Mouse (Mus musculus) cortical plate, adult 2 months (tissue): ENCODE data around the gene Lrrc9. TPM values are rescaled to one million over a fixed set of nuclear protein-coding genes. Genes with fewer than 3 reads are reported as not detected.

Experiments used
- H3K27ac ChIP-seq: fragments of 200-500 bp; 2 replicates; pipeline ENCODE4 v1.5.1; 2012; ENCODE audit warnings: low read length, control low read depth, inconsistent platforms; ENCODE audit not compliant: insufficient read depth
- H3K4me1 ChIP-seq: fragments of 200-500 bp; 2 replicates; pipeline ENCODE4 v1.6.1; 2011; ENCODE audit warnings: low read length; ENCODE audit not compliant: control insufficient read depth, insufficient read depth
- H3K4me3 ChIP-seq: fragments of 200-500 bp; 2 replicates; pipeline ENCODE4 v1.5.1; 2011; ENCODE audit warnings: mild to moderate bottlenecking, low read length, control low read depth; ENCODE audit not compliant: insufficient read depth
- CTCF ChIP-seq: fragments of 200-500 bp; IDR thresholded peaks from 2 replicates; pipeline ENCODE4 v1.5.1; 2011; ENCODE audit warnings: mild to moderate bottlenecking, control low read depth, low read length; ENCODE audit not compliant: insufficient read depth; ENCODE audit errors: extremely low read depth
- POLR2A ChIP-seq: fragments of 200-500 bp; IDR thresholded peaks from 2 replicates; pipeline ENCODE4 v1.6.1; 2011; ENCODE audit warnings: mild to moderate bottlenecking, low read length, control low read depth; ENCODE audit not compliant: insufficient read depth; ENCODE audit errors: extremely low read depth
- polyA plus RNA-seq: library from polyadenylated mRNA; depleted of rRNA; stranded (reverse); fragments of >200 nt; gene quantifications from 2 replicates; pipeline ENCODE4 v1.2.3, GENCODE M21; 2012

The Lrrc9 gene
- polyA plus RNA-seq, 1 experiment, result 0.79 TPM

DNA sequence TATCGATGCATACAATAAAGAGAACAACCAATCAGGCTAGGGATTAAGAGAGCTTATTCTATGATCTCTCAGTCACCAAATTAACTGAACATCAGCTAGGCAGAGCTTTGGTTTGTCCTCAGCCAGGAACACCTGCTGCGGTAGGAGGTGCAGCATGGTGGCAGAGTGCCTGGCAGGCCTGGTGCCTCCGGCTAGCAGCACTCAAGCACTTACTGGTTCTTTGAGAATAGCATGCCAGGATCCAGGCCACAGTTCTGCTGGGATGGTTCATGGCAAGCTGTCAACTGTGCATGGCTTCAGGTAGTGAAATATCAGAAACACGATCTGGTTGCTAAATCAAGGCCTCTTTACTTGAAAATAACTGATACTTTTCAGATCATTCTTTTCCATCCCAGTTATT lies 26.1 kb downstream of the Lrrc9 start:
- no peak overlapping the region for H3K27ac ChIP-seq
- no peak overlapping the region for H3K4me3 ChIP-seq
- no peak for TF ChIP-seq CTCF
- no peak for TF ChIP-seq POLR2A
- no peaks in the 10 kb centered on the region for H3K4me1 ChIP-seq

DNA sequence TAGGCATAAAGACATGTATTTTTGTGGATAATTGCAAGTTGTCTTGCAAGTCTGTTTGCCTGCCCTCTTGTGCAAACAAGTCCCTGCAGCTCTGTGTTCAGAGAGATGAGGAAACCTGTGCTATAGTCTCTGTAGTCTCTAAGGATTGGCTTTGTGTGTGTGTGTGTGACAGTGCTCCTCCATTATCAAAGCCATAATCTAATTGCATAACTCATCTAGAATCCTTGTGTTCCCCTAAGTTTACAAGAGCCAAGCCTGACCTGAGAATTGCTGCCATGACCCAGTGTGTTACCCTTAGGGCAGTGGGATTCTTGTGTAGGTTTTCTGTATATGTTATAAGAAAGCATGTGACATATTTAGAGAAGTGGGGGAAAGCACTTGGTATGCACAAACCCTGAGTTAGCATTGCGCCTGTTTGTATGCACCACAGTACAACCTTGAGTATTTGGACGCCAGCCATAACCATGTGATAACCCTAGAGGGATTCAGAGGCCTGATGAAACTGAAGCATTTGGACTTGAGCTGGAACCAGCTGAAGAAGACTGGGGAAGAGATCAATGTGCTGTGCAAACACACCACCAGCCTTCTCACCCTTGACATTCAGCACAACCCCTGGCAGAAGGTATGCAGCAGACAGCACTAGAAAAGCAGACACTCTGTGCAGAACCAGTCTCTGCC lies 35.2 kb downstream of the Lrrc9 start:
- no peak for TF ChIP-seq POLR2A
- TF ChIP-seq CTCF, result no peak
- H3K4me3 ChIP-seq, result no peak overlapping the region
- no peaks in the 10 kb centered on the region for H3K4me1 ChIP-seq
- H3K27ac ChIP-seq, result no peak overlapping the region

DNA sequence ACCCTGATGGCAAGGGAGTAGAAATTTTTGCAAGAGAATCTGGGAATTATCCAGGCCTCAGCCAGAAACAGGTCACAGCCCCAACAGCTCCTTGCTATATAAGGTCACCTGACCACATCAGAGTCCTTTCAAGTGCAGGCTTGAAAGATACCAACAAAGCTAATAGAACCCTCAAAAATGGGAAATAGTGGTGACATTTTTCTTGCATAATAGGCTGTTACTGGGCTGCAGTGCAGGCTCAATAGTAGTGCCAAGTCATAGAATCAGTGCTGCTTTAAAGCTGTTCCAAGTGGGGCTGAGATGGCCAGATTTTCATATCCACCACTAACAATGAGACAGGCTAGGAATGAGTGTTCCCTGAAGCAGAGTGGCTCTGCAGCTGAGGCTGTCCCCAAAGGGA lies 40.6 kb downstream of the Lrrc9 start:
- Histone ChIP-seq H3K4me3 (no peak overlapping the region), H3K27ac (no peak overlapping the region), H3K4me1 (no peaks in the 10 kb centered on the region)
- TF ChIP-seq POLR2A (no peak), CTCF (no peak)

DNA sequence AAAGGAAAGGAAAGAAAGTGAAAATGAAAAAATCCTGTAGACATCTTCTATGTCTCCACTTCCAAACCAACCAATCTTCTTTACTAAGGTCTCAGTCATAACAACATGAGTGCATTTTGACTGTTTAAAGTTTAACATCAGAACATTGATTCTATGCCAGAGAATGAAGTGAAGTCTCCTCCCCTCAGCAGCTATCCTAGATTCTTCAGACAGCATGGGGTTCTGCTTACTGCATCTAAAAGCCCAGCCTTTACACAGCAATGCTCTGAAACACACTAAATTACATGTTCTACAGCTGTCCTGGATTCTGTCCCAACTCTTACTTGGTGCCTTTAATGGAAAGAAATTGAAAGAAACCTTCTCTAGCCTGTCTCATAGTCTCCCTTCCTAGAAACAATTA lies 43.2 kb downstream of the Lrrc9 start:
- Histone ChIP-seq H3K27ac (no peak overlapping the region), H3K4me1 (no peaks in the 10 kb centered on the region), H3K4me3 (no peak overlapping the region)
- no peak for TF ChIP-seq CTCF
- TF ChIP-seq POLR2A, result no peak

DNA sequence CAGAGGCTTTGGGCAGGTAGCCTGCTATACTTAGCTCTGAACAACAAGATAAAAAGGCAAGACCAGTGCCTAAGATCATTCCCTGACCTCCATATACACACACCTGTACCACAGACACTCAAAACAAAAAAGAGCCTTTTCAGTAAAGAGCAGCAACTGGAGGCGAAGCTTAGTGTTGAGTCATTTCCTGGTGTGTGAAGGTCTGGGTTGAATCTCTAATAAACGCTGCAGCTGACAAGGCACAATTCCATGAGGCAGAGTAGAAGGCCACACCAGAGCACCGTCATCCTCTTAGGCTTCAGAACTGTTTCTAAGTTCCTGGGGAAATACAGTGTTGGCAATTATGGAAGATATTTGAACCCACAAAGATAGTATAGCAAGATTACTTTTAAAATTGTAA lies 45.8 kb downstream of the Lrrc9 start:
- H3K4me1 ChIP-seq, result no peaks in the 10 kb centered on the region
- H3K27ac ChIP-seq, result no peak overlapping the region
- no peak for TF ChIP-seq POLR2A
- no peak for TF ChIP-seq CTCF
- H3K4me3 ChIP-seq, result no peak overlapping the region

DNA sequence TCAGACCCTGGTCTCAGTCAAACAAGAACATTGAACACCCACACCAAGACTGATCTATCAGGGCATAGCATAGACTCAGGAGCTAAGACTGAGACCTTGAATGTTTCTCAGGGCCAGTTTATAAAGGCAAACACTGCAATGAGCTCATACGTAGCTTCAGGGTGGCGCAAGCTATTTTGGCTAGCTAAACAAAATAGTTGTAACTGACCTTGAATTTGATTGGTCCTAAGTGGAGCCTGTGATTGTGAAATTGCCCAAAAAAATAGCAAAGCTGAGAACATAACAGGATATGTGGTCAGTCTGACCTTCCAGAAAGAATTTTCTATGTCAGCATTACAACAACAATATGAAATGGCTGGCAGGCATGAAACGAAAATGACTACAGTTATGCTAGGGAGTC lies 48.3 kb downstream of the Lrrc9 start:
- no peak overlapping the region for H3K27ac ChIP-seq
- TF ChIP-seq CTCF (no peak), POLR2A (no peak)
- no peaks in the 10 kb centered on the region for H3K4me1 ChIP-seq
- H3K4me3 ChIP-seq, result no peak overlapping the region

DNA sequence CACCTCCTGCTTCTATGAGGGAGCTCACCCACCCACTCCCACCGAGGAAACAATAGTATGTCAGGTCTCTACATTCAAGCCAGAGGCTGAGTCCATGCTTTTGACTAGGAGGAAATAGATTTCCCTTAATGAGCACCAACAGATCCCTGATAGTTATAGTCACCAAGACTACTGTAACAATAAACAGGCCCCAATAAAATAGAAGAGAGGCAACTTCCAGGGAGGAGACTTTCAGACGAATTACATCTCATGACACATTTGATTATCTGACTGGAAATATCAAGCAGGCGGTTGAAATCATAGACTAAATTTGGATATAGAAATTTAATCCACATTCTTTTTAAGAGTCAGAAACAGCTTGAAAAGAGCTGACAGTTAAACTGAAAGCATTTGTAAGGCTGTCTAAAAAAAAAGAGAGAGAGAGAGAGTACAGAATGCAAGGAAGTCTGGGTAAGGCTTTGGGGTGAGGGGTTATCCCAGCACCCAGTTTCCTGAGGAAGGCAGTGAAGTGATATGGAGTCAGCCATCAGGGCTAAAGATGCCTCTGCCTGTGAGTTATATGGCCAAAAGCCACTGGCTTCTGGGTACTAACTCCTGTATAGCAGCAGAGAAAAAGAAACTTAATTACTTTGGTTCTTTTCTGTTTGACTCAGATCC lies 49.5 kb downstream of the Lrrc9 start:
- Histone ChIP-seq H3K4me3 (no peak overlapping the region), H3K27ac (no peak overlapping the region), H3K4me1 (no peaks in the 10 kb centered on the region)
- TF ChIP-seq POLR2A, result no peak
- no peak for TF ChIP-seq CTCF

DNA sequence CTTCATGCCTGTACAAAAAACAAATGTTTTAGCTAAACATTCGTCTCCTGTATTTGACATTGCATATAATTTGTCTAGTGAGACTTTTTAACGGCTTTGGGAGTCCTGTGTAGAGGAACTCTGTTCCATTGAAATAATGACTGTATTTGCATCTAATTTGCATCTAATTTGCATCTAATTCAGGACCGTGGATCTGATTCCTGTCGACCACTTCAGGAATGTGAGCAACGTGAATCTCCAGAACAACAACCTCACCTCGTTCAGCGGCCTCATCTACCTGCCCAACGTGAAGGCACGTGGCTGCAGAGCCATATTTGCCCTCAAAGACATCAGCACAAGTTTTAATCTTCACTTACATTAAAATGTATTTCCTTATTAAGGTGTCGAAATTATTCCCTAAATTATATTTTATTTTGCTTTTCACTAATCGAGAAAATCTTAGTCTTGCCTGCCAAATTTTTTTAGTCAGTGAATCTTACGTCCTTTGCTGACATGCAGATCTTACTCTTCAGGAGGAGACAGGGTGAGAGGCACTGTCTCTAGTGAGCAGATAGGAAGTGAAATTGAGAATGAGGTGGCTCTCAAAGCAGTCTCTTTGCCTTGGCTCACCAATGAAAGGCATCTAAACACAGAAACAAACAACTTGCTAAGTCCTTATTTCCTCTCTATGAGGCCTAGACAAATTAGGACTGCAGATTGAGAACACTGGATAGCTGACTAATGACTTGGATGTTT lies 55.4 kb downstream of the Lrrc9 start:
- TF ChIP-seq CTCF (no peak), POLR2A (no peak)
- Histone ChIP-seq H3K27ac (no peak overlapping the region), H3K4me1 (no peaks in the 10 kb centered on the region; the same call in 1 of the 2 replicates), H3K4me3 (no peak overlapping the region)

DNA sequence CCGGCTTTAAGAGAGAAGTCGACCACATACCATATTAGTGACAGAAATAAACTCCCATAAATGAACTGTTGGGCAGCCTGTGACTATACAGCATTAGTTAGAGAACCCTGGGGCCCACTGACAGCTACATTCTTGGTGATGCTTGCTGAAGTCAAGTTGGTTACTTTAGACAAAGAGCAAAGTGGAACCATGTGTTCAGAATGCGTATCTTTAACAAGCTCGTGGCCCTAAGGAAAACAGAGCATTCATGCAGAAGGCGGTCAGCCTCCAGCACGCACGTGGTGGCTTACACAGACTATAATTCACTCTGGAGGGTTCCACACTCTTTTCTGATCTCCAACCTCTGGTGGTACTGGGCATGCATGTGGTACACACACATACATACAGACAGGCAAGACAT lies 67.9 kb downstream of the Lrrc9 start:
- Histone ChIP-seq H3K4me1 (no peaks in the 10 kb centered on the region), H3K27ac (no peak overlapping the region), H3K4me3 (no peak overlapping the region)
- TF ChIP-seq CTCF (no peak), POLR2A (no peak)

DNA sequence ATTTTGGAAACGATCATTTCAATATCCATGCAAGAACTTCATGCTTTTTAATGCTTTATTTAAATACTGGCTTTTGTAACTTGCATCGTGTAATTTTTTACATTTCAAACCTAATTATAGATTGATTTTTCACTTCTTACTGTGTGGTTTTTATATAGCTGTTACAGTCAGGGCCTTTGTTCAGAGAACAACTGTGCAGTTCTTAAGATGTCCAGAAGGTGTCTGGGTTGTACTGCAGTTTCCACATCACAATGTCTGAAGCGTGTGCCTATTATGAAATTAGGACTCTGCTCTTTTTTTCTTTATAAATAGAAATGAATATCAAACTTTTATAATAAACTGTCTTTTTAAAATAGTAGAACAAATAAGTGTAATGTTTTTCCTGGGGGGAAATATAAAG lies 73.8 kb downstream of the Lrrc9 start:
- H3K27ac ChIP-seq, result no peak overlapping the region
- TF ChIP-seq POLR2A (no peak), CTCF (peak; percentile 39; the same call in 1 of the 2 replicates)
- no peak overlapping the region for H3K4me3 ChIP-seq
- no peaks in the 10 kb centered on the region for H3K4me1 ChIP-seq
